Mouse (Mus musculus) embryonic fibroblast, embryonic 13.5 days (primary cell): Measurements from ENCODE around the gene Deup1. TPM values are rescaled to one million over a fixed set of nuclear protein-coding genes. Genes with fewer than 3 reads are reported as not detected.

Source experiments
- H3K27ac ChIP-seq: 2 replicates; pipeline ENCODE4 v1.5.1; 2012; ENCODE audit warnings: low read length, control low read depth, inconsistent platforms; ENCODE audit not compliant: insufficient read depth
- H3K4me1 ChIP-seq: 2 replicates; pipeline ENCODE4 v1.6.1; 2011; ENCODE audit warnings: low read length; ENCODE audit not compliant: control insufficient read depth, insufficient read depth
- H3K4me3 ChIP-seq: 2 replicates; pipeline ENCODE4 v1.5.1; 2011; ENCODE audit warnings: mild to moderate bottlenecking, control low read depth, low read length; ENCODE audit not compliant: insufficient read depth
- CTCF ChIP-seq: IDR thresholded peaks from 2 replicates; pipeline ENCODE4 v1.5.1; 2011; ENCODE audit warnings: mild to moderate bottlenecking, control low read depth, low read length, moderate library complexity, borderline replicate concordance; ENCODE audit not compliant: insufficient read depth
- POLR2A ChIP-seq: IDR thresholded peaks from 2 replicates; pipeline ENCODE4 v1.6.1; 2011; ENCODE audit warnings: low read depth, mild to moderate bottlenecking, control low read depth, low read length, moderate library complexity
- polyA plus RNA-seq: library from polyadenylated mRNA; stranded (reverse); fragments of >200 nt; gene quantifications from 2 replicates; pipeline ENCODE4 v1.2.4, GENCODE M21; 2011; ENCODE audit warnings: low read depth; ENCODE audit not compliant: missing spikeins, insufficient read length

The Deup1 gene
- polyA plus RNA-seq, result not detected in 2 replicates

DNA sequence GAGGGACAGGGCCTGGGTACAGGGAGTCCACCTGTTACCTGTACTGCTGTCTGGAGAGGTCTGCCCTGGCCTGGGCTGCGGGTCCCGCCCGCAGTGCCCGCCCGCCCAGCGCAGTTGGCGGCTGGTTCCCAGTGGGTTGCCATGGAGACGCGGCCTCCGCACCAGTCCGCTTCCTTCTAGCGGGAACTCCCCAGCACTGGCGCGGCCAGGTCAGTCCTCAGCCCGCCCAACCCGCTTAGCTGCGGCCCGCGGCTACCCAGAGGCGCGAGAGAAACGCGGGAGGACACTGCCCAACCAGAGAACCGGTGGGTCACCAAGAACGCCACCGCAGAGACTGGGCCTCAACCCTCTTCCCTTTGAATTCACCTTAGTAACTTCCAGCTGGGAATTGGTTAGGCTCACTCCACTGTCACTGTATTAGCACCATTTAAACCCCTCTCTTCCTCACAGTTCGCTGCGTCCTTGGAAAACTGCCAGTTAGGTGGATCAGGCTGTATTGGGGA lies at the start of gene Deup1:
Gene Deup1, minus strand, starts transcription at position 149 of the 503 bp plus-strand sequence.
- TF ChIP-seq CTCF, result no peak
- no peak for TF ChIP-seq POLR2A
- Histone ChIP-seq H3K27ac (no peak within 1 kb of the TSS), H3K4me3 (no peak within 1 kb of the TSS), H3K4me1 (no peaks in the 10 kb centered on the region)

DNA sequence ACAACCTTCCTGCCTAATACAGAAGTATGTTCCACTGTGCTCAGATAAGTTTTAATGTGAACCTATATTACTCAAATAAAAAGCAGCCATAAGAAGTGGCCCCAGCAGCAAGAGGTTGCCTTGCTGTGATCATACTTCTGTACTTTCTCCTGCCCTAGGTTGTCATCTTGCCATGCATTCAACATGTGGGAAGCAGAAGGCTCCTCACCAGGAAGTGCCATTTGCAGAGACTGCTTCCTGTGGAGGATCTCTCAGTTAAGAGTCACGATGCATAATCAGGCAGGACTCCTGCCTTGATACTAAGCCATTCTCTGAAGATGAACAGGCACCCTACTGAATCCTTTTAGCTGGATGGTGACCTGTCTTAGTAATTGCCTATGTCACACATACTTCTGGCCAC lies 44.5 kb upstream of the Deup1 start:
- Histone ChIP-seq H3K4me3 (no peak overlapping the region), H3K4me1 (no peaks in the 10 kb centered on the region), H3K27ac (no peak overlapping the region)
- TF ChIP-seq CTCF, result no peak
- no peak for TF ChIP-seq POLR2A

DNA sequence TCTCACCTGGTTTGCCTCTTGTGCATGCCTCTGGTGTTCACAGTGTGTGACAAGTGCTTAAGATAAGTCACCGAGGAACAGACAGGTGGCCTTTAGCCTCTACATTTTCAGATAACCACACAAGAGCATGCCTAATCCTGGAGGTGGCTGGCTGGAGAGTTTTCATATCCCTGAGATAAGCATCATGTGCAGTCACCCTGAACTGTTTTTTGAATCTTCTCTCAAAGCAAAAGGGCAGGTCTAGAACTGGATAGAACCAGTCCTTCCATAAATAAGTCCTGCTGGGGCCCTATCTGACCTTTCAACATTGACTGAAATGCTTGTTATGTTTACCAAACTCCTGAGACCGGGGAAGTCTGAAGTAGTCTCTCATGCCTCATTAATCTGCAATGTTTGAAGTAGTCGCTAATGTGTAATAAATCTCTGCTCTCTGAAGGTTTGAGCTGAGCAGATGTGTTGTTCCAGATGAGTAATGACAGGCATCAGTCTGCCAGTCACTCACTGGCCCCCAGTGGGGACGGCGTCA lies 42.3 kb upstream of the Deup1 start:
- H3K4me3 ChIP-seq, result no peak overlapping the region
- H3K27ac ChIP-seq, result no peak overlapping the region
- TF ChIP-seq CTCF, result no peak
- no peak for TF ChIP-seq POLR2A
- H3K4me1 ChIP-seq, result no peaks in the 10 kb centered on the region

DNA sequence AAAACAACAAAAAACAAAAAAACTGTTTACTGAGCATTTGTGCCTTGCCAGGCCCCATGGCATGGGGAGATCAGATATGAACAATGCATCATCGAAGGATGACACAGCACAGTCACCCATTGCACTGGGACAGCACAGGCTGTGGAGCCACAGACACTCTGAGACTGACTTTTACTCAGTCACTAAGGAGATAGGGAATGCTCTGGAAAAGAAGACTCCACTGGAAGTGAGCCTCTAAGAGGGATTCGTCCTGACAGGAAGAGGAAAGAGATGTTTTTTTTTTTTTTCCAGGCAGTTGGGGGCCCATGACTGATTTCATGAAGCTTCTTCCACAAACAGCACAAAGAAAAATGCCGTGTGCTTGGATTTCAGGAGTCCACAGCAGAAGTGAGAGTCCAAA lies 41.7 kb upstream of the Deup1 start:
- Histone ChIP-seq H3K4me1 (no peaks in the 10 kb centered on the region), H3K4me3 (no peak overlapping the region), H3K27ac (no peak overlapping the region)
- no peak for TF ChIP-seq POLR2A
- TF ChIP-seq CTCF, result no peak

DNA sequence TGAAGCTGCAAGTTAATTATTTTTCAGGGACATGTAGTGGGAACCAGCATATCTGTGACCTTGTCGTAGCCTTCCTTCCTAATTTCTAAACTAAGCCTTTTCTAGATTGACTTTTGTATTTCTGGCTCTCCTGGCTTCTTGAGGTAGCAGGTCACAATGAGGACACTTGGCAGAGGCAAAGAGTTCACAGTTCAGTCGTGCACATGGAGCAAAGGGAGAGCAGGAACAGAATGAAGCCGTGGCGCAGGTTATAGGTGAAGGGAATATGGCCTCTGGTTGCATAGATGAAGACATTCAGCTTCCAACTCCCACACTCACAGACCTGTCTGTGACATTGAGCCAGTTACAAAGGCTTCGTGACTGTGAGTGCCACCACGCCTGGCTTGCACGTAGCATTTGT lies 36.9 kb upstream of the Deup1 start:
- no peak overlapping the region for H3K27ac ChIP-seq
- H3K4me1 ChIP-seq, result no peaks in the 10 kb centered on the region
- TF ChIP-seq CTCF, result no peak
- TF ChIP-seq POLR2A, result no peak
- H3K4me3 ChIP-seq, result no peak overlapping the region

DNA sequence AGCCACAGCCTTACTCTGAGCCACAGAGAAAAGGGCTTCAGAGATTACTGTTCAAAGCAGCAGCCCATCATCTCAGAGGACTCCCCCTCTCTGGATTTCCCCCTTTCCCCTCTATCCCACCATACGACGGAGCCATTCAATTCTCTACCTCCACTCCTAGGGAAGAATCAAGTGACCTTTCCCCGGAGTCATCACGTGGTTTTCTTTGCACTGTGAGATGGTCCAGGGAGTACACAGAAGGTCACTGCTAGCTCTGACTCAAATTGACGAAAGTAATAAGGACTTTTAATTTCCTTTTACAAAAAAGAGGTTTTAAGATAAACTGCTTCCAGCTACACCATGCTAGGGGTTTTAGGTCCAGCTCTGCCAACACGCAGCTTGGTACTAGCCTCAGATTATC lies 31.3 kb upstream of the Deup1 start:
- Histone ChIP-seq H3K4me1 (no peaks in the 10 kb centered on the region), H3K4me3 (no peak overlapping the region), H3K27ac (no peak overlapping the region)
- TF ChIP-seq POLR2A (no peak), CTCF (no peak)

DNA sequence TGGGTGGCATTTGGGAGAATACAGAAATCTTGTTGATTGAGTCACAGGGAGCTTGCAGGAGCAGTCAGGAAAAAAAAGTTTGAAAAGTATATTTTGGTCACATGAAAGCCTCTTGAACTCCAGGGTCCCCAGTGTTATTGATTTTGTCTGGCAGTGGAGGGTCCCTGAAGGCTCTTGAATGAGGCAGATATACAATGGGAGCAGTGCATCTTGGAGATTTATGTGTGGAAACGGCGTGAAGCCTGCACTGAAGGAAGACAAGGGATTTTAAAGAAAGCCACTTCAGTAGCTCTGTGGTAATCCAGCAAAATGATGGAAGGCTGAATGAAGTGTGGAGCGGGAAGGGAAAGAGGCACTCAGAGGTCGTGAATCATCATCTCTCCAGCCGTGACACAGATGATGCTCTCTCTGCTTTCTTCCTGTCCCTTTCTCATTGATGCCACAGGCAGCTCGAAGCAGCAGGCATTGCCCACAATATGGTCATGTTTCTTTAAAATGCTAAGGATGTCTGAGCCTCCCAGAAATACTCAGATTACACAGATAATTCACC lies 30.6 kb upstream of the Deup1 start:
- H3K4me1 ChIP-seq, result no peaks in the 10 kb centered on the region
- no peak for TF ChIP-seq POLR2A
- no peak for TF ChIP-seq CTCF
- H3K27ac ChIP-seq, result no peak overlapping the region
- H3K4me3 ChIP-seq, result no peak overlapping the region

DNA sequence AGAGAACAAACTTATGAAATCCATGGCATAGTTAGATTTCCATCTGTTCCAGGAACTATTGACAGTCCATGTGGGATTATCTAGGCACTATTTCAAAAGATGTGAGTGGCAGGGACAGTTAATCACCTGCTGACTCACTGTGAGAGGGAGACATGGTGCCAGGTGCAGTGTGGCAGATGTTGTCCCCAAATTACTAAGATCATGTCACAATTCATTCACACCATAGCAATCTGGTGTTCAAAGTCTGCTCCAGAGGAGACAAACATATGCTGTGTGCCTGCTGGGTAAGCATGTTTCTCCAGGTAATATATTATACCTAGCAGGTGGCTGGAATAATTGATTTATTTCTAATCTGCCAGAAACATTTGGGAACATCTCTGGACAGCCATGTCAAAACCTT lies 25.3 kb upstream of the Deup1 start:
- H3K4me3 ChIP-seq, result no peak overlapping the region
- no peaks in the 10 kb centered on the region for H3K4me1 ChIP-seq
- TF ChIP-seq CTCF, result no peak
- no peak for TF ChIP-seq POLR2A
- no peak overlapping the region for H3K27ac ChIP-seq

DNA sequence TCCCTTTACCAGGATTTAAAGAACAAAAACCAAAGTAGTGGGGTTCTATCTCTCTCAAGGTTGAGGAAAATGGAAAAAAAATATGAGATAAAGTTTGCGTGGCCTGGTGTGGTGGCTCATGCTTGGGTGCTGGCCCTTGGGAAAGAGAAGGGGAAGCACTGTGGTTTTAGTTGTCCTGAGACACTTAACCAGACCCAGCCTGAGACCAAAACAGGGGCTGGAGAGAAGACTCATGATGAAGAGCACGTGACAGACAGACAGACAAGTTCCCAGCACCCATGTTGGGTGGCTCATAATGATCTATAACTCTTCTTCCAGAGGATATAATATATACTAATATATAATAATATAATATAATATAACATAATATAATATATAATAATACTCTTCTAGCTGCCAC lies 22.2 kb upstream of the Deup1 start:
- H3K27ac ChIP-seq, result no peak overlapping the region
- H3K4me1 ChIP-seq, result no peaks in the 10 kb centered on the region
- H3K4me3 ChIP-seq, result no peak overlapping the region
- TF ChIP-seq CTCF (no peak), POLR2A (no peak)

DNA sequence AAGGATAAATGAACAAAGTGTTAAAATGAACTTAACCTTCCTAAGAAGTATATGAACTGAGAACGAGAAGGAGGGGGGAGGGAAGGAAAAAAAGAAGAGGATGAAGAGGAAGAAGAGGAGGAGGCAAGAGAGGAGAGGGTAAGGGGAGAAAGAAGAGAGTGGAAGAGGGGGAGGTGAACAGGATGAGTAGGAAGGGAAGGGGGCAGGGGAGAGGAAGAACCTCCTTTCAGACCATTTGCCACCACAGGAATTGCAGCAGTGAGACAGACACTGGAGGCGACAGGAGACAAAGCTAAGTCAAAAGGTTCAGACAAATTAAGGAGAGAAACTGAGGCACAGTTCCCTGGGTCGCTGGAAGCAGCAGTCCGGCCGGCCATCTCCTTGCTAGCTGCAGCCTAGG lies 349 bp downstream of the Deup1 start:
- TF ChIP-seq CTCF (no peak), POLR2A (no peak)
- Histone ChIP-seq H3K4me3 (no peak overlapping the region), H3K27ac (no peak overlapping the region), H3K4me1 (no peaks in the 10 kb centered on the region)
